Mouse (Mus musculus) layer of hippocampus, adult 8-10 months (tissue): ENCODE measurements at regions not wholly inside any gene's neighbourhood (a gene's known extent, or its start where the extent isn't known, plus 50 kb on each side); places are given as distances from the start of the nearest gene placed in this dataset.

ENCODE experiments used
- DNase-seq, 2 experiments: peaks; one replicate each; pipeline ENCODE4 v3.0.0; 2022; ENCODE audit warnings: low spot score in 2 of 2

DNA sequence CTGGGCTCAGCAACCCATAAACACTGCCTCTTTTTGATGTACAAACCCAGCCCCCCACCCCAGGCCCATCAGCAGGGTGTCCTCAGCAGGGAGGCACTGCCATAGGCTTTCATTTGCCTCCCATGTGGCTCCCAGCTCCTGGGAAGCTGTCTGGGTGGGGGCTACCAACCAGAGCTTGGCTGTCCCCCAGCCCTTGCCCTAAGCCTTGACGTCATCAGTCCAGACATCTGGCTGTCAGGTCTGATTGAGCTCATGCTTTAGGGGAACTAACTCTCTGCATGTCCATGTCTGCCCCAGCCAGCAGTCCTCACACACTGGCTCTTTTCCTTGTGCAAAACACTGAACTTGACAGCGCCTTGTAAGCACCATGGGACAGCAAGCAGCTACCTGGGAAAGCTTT, 255.3 kb downstream of the Dysf start:
- no peak for DNase-seq

- no peak for DNase-seq
Measured at GRCm38 (mm10) chr6:84262766-84263165, 254.4 kb downstream of the Dysf start.

DNA sequence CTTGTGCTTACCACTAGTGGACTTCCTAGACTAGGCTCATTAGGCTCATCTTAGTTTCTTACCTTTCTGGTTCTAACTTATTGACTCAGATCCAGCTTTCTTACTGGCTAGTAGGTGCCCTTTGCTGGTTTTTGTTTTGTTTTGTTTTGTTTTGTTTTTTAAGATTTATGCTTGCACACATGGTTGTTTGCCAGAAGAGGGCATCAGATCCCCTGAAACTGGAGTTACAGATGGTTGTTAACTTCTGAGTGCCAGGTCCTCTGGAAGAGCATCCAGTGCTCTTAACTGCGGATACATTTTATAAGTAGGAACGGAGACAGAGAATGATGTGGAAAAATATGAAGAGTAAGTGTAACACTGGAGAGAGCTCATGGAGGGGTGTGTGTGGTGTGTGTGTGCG, 253.1 kb downstream of the Dysf start:
- DNase-seq, result no peak
